ENCODE assay signal across 16 mouse cellular contexts in the genomic region with DNA sequence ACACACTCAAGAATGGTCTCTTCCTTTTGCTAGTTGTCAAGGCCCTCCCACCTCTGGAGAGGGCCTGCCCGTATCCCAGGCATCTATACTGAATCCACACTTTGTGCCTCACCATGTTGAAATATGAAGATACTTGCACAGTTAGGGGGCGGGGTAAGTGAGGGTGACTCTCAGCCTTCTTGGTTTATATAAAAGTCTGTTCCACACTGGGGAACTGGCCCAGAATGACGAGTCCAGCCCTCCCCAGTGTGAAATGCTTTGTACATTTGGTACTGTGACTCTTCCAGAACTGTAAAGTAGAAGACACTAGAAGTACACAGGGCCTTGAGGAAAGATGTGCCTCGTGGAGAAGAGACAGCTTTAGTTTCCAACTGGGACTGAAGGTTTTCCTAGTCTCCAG.
"Had no signal": no experiment of that assay in that cellular context is flagged by ENCODE, and none has a peak within 500 bp of the region (broad histone marks: within the 10 kb centered on the region; RNA-seq: fewer than 3 reads in every experiment).

No protein-coding gene starts in this region.

- DNase-seq: kidney, adult 9 months; kidney, postnatal 36 days; layer of hippocampus, adult 9-11 months; layer of hippocampus, postnatal 36 days; lung, embryonic 14.5 days; lung, postnatal 10 days; lung, postnatal 4 days; midbrain, embryonic 14.5 days; thymus, postnatal 36 days had no signal

- H3K4me3 ChIP-seq: limb, embryonic 15.5 days; liver, embryonic 12.5 days; midbrain, embryonic 10.5 days; myocyte; neural tube, embryonic 15.5 days; stomach, embryonic 15.5 days had no signal

- H3K27ac ChIP-seq: kidney, postnatal 0 days; limb, embryonic 15.5 days; liver, embryonic 12.5 days; midbrain, embryonic 10.5 days; neural tube, embryonic 15.5 days; stomach, embryonic 15.5 days had no signal
